Mouse (Mus musculus): ENCODE measurements at regions not wholly inside any gene's neighbourhood (a gene's known extent, or its start where the extent isn't known, plus 50 kb on each side); places are given as distances from the start of the nearest gene placed in this dataset.
"Not testable (repeated sequence)": the region's sequence is repeated elsewhere in the genome, so short reads cannot be mapped to it uniquely, and the experiment has no call there.

DNA sequence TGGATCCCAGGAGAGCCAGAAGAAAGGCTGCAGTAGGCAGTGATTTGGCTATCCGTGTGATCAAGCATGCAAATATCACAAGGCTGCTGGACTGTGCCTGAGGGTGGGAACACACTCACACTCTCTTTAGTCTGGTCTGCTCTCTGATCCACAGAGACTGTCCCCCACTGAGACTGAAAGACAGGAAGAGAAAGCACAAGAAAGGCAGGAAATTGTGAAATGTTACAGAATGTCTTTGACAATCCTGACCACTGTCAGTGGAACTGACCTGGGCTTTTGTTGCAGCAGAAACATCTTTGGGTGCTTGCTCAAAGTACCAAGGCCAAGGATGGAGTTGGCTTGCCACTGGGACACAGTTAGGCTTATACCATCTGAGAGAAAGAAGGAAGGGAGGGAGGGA is 52.3 kb upstream of the Gpd2 start:
- peak; percentile 9 for DNase-seq

- not testable (repeated sequence) for DNase-seq
Measured at GRCm38 (mm10) chr2:57183108-57183507, 54.3 kb upstream of the Gpd2 start.

GRCm38 (mm10) chr2:57181692-57182541 is 55.5 kb upstream of the Gpd2 start:
- DNase-seq, result peak; percentile 95

- no peak for DNase-seq
Measured at GRCm38 (mm10) chr2:57181350-57181691, 56.1 kb upstream of the Gpd2 start.

- DNase-seq, result no peak
Measured at GRCm38 (mm10) chr2:57178056-57178455, 54.3 kb upstream of the Nr4a2 start.

DNA sequence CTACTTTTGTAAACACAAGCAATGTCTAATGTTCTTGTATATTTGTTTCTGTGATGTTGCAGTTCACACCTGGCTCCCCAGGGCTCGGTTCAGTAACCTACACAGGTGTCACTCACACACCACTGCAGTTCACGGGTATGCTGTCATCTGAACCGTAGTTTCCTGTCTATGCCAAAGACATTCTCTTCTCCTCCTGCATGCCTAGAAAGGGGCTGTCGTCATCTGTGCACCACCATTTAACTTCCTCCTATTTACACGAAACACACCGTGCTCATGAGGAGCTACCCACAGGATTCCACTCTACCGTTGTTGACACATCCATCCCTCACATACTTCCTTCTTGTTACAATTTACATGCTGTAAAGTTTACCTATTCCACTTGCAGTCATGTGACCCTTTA is 52.7 kb upstream of the Nr4a2 start:
- no peak for DNase-seq

DNA sequence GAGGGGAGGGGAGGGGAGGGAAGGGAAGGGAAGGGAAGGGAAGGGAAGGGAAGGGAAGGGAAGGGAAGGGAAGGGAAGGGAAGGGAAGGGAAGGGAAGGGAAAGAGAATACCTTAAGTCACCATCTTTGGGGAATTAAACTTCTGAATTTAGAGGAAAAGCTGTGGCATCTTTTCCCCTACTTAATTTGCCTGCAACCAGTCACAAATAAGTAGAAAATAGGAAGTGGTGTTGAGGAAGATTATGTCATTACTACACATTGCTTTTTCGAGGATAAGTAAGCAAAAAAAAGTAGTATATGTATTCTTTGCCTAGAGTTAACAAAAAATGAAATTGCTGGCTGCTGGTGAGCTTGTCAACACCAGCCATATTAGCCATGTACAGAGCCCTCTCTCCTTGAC is 51.4 kb upstream of the Nr4a2 start:
- DNase-seq, result no peak

All from embryo, embryonic 11 days (tissue).